8 mouse cellular contexts compared by ENCODE assay signal in genomic region chr14:118422351-118423001, GRCm38 (mm10).
DNase-seq lines count a peak whose midpoint lies in the region; ATAC-seq lines count a peak whose summit lies in the region.

No protein-coding gene starts in this region.

- H3K9ac ChIP-seq in hindbrain, embryonic 14.5 days: peak overlapping the region; percentile 43
- H3K9ac ChIP-seq in liver, embryonic 12.5 days: no peak overlapping the region

- no peaks in the 10 kb centered on the region for H3K36me3 ChIP-seq in hindbrain, embryonic 14.5 days (replicated peaks; ENCODE audit: control insufficient read depth, insufficient read depth)
- no peaks in the 10 kb centered on the region for H3K36me3 ChIP-seq in liver, embryonic 12.5 days

- H3K27me3 ChIP-seq in hindbrain, embryonic 14.5 days (ENCODE audit: control insufficient read depth, insufficient read depth, low read length): peaks cover 7% of the 10 kb centered on the region; the same call in 1 of the 2 replicates
- peaks cover 18% of the 10 kb centered on the region for H3K27me3 ChIP-seq in liver, embryonic 12.5 days (replicated peaks)

- H3K4me2 ChIP-seq in hindbrain, embryonic 14.5 days (replicated peaks): peak overlapping the region; percentile 63
- peak overlapping the region; percentile 24 for H3K4me2 ChIP-seq in liver, embryonic 12.5 days

- H3K27ac ChIP-seq in hindbrain, embryonic 14.5 days: 0 out of 2 replicates have a peak overlapping the region, but pooled peaks have one; percentile 32
- no peak overlapping the region for H3K27ac ChIP-seq in liver, embryonic 12.5 days

- peak; percentile 66 for DNase-seq in heart, adult 11 months
- no peak for DNase-seq in heart, adult 9 months (ENCODE audit: low spot score in 2 of 2)
- DNase-seq in embryo, embryonic 11 days: peak; percentile 65
- peak; percentile 55 for DNase-seq in hindbrain, embryonic 14.5 days (ENCODE audit: low spot score)
- peak; percentile 15 for DNase-seq in right cerebral cortex, adult 18-20 months
- no peak for DNase-seq in thymus, postnatal 25 days
- no peak for DNase-seq in spleen, postnatal 14 days (ENCODE audit: low spot score in 2 of 2)

- peak; percentile 74; the same call in 1 of the 2 replicates for ATAC-seq in hindbrain, embryonic 14.5 days (ENCODE audit: low FRiP score)
- no peak for ATAC-seq in liver, embryonic 12.5 days

- WGBS in hindbrain, embryonic 14.5 days: 2% methylated on average over 17 of the region's 17 CpGs
- WGBS in liver, embryonic 12.5 days (ENCODE audit: insufficient replicate concordance): 18% methylated on average over 17 of the region's 17 CpGs

- peak overlapping the region; percentile 27 for H3K4me3 ChIP-seq in hindbrain, embryonic 14.5 days (replicated peaks; ENCODE audit: low read length)
- H3K4me3 ChIP-seq in liver, embryonic 12.5 days: no peak overlapping the region

- H3K4me1 ChIP-seq in hindbrain, embryonic 14.5 days (replicated peaks; ENCODE audit: control insufficient read depth, insufficient read depth, low read length): peaks cover 7% of the 10 kb centered on the region
- peaks cover 11% of the 10 kb centered on the region for H3K4me1 ChIP-seq in liver, embryonic 12.5 days

- H3K9me3 ChIP-seq in hindbrain, embryonic 14.5 days (ENCODE audit: control insufficient read depth, low read length): peaks cover 20% of the 10 kb centered on the region
- no peaks in the 10 kb centered on the region for H3K9me3 ChIP-seq in liver, embryonic 12.5 days (replicated peaks)

Comparison
In these comparisons a context has a peak if more than half of its experiments do, and no peak if none do; other contexts are left out.
1. DNase-seq: peak in heart, adult 11 months (single experiment), embryo, embryonic 11 days (single experiment), hindbrain, embryonic 14.5 days (single experiment) and right cerebral cortex, adult 18-20 months (single experiment); none in heart, adult 9 months (0 of 2), thymus, postnatal 25 days (single experiment) and spleen, postnatal 14 days (0 of 2).